Mouse (Mus musculus): Measurements from ENCODE around the gene Sh3rf3. TPM values are rescaled to one million over a fixed set of nuclear protein-coding genes. Genes with fewer than 3 reads are reported as not detected.

Gene Sh3rf3
- total RNA-seq, 2 experiments from 2014 or later: 2.4 to 2.6 TPM

DNA sequence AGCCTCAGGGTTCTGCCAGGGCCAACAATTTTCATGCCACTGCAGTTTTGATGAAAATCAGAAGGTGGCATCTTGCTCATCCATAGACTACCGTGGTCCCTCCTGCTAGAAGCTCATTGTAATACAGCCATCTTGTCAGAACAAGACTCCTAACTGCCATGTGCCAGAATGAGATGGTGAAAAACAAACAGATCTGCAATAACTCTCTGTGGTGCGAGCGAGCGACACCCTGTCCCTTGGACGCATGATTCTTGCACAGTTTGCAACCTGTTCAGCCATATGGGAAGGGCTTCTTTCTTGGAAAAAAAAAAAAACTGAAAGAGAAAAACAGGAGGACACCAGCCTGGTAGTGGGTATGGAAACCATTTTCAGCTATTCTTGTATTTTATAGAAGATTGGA is 291.5 kb downstream of the Sh3rf3 start:
- DNase-seq (ENCODE audit: low spot score in 2 of 2): no peak

DNA sequence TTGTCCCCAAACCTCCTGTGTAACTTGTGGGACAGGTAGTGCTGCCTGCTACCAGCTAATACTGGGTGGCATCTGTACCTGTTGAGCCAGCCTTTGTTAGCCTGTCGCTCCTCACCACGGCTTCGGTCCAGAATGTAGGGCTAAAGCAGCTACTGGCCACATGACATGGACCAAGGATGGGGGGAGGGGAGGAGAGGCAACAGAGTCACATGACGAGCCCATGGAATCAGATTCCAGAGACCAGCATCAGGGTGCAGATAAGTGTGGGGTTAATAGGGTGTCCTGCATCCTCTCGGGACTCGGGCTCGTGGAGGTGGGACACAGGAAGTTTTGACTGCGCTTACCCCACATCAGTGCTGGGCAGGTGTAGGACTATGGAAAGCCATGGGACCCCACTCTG is 292.7 kb downstream of the Sh3rf3 start:
- no peak for DNase-seq (ENCODE audit: low spot score in 2 of 2)

DNA sequence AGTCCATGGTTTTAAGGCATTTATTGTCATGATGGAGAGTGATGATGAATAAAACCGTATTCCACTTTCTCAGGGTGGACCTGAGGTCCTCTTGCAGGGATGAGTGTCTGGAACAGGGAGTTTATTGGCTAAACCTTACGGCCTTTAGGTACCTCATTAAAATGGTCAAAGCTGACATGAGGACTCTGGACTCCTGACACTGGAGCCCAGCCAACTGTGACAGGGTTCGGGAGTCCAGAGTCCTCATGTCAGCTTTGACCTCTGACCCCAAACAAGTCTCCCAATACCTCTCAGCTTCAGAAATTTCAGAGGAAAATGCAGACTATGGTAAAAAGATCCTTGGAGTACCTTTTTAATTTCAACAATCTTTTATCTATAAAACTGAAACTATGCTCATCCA is 293.5 kb downstream of the Sh3rf3 start:
- no peak for DNase-seq (ENCODE audit: low spot score in 2 of 2)

DNA sequence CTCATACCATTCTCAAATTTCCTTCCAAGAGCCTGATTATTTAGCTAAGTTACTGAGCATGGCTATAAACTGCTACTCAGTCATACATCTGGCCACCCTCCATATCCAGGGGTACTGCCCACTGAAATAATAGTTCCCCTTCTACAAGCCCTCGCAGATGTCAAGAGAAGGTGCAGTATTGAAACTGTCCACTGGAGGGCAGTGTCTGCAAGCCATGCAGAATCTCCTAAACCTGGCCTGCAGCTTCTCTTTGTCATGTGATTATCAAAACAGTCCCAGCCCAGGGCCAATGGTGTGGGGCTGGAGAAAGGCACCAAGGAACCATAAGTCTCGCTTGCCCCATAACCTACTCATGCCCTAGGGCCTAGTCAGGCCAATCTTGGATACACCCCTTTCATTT is 295.9 kb downstream of the Sh3rf3 start:
- DNase-seq (ENCODE audit: low spot score in 2 of 2): peak; percentile 30 to 50

DNA sequence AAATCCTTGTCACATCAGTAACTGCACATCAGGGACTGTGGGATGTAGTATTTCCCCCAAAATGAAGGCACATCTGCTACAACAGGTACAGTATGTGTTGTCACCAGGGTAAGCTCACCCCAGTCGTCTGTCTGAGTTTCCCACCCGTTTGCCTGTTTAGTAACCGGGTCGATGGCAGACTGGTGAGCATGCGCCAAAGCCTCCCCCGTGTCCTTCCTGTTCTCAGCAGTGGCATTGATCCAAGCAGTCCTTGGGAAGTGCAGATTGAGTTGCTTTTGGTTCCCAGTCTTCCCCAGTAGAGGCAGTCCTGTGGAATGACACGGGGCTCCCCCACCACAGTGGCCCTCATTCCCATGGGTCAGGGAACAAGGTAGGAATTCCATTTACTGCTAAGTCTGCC is 297.2 kb downstream of the Sh3rf3 start:
- DNase-seq (ENCODE audit: low spot score in 2 of 2): no peak

DNA sequence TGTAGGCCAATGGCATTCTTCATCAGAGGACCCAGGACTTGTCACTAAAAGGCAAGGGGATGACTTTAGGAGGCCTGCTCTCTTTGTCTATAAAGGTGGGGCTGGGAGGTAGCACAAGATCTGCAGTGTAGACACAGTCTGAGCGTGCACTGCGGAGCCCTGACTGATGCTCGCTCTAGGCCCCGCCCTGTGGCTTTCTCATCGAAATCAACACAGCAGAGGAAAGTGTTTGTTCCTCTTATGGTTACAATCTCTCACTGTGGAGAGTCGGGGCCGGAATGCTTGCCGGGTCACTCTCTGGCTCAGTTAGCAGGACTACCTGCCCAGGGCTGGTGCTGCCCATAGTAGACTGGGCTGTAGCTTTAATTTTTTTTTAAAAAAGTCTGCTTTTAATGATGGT is 299.6 kb downstream of the Sh3rf3 start:
- no peak for DNase-seq (ENCODE audit: low spot score in 2 of 2)

DNA sequence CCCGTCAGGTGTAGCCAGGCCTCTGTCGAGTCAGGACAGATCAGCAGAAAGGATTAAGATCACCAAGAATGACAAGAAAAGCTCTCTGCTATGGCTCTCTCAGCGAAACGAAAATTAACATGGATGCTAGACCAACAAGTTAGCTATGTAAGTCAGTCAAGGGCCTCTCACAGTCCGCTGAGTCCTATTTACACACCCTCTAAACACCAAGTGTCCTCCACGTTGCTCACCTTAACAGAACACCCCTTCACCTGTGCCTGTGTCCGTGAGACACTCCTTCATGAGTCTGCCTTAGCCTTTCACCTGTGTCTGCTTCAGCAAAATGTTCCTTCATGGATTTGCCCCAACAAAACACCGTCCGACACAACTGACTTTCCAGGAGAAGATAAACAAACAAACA is 300.2 kb downstream of the Sh3rf3 start:
- no peak for DNase-seq (ENCODE audit: low spot score in 2 of 2)

DNA sequence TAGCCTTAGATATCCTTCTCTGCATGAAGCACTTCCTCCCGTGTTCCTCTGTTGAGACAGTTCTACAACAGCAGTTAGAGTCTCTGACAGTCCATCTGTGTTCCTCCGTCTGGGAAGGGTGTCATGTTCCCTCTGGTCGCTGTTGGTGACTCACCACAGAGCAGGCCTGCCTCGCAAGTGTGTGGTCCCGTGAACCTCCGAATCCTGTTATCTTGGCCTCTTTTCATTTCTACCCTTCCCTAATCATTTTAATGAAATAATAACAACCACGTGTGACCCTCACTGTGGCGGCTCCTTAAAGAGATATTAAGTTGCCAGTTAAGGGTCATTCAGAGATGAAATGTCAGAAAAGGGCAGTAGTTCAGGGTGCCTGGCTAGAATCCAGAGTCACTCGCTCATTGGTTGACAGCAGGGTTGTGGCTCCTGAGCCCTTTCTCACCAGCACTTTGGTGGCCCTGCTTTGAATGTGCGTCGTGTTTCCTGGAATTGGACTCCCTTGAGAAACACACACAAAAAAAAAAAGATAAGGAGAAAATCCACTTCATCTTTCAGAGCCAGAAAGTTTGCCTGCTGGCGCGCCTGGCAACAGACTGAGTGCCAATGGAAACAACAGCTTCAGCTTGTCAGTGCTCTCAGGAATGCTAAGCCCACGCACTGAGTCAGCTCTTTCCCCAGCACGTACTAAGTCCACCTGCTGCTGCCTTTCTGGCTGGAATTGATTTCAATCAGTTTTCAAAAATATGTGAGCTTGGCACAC is 301.6 kb downstream of the Sh3rf3 start:
- DNase-seq (ENCODE audit: low spot score in 2 of 2): no peak

DNA sequence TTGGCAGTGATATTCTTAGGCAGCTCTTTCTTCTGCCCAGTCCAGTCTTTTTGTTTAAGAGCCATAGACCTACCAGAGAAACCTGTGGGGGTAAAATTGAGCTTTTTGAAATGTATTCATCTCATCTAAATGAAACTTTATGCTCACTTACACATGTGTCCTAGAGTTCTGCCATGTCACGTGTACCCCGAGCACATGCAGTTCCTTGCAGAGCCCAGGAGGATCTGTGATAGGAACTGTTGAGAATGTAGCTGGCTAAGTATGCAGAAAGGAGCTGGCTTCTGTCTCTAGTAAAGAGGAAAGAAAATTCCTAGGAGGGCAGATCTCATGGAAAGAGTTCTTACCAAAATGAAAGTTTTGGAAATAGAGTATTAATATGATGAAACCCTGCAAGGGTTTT is 302.5 kb downstream of the Sh3rf3 start:
- DNase-seq (ENCODE audit: low spot score in 2 of 2): no peak

DNA sequence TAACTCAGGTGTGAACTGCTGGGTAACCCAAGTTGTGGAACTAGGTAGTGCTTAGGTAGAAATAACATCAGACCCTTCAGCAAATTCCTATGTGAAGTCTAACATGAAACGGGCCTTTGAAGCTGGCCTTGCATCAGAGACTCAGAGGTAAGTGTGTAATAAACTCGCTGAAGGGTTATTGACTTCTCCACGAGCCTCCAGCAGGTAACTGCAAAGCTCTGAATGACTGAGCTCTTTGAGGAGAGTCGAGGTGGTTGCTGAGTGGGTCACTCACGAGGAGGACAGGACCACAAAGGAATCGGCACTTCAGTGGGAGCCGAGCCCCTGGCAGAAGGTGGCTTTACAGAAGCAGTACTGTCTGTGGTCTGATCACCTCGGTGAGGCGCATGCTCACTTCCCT is 303.2 kb downstream of the Sh3rf3 start:
- DNase-seq (ENCODE audit: low spot score in 2 of 2): no peak

DNA sequence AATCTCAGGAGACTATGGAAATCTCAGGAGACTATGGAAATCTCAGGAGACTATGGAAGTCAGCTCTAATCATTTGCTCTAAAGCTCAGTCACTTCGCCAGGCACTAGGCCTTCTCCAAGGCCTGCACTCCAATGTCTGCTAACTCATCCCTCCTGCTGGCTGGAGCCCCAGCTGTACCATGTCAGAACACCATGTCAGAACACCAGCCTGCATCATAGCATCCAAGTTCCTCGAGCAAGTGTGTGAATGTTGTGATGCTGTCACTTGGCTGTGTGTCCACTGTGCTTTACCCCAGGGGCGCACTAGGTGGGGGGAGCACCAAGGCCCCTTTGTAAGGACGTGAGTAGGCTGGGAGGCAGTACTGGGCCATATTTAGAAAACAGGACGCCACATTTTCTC is 304.4 kb downstream of the Sh3rf3 start:
- no peak for DNase-seq (ENCODE audit: low spot score in 2 of 2)

DNA sequence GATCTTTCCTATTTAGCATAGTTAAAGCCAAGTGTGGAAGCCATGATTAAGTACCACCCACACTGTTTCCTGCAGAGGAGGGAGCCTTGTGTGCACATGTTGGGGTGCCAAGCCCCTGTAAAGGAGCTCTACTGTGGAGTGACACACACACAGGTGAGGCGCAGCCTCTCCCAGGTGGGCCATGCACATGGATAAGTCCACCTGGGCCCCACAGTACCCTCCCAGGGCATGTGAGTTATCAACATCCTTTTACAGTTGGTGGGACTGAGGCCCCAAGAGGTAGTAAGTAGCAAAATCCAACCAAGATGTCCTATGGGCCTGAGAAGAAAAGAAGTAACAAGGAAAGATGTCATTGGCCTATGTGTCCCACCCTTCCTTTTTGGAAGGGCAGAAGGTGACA is 305.8 kb downstream of the Sh3rf3 start:
- DNase-seq (ENCODE audit: low spot score in 2 of 2): no peak

DNA sequence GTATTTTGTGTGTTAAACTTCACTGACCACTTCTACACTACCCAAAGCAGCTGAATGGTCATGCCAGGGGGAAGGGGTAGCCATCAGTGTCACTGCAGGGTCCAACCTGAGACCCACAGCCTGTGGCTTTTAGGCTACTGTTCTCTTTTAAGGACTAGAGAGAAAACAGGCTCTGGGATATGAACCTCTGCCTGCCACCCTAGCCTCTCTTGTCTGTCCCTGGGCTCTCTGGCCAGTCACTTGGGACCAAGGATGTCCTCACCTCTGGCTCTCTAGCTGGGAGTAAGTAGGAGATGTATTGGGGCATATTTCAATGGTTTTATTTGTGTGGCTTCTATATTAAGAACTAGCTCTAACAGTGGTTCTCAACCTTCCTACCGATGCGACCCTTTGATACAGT is 306.7 kb downstream of the Sh3rf3 start:
- DNase-seq (ENCODE audit: low spot score in 2 of 2): no peak

DNA sequence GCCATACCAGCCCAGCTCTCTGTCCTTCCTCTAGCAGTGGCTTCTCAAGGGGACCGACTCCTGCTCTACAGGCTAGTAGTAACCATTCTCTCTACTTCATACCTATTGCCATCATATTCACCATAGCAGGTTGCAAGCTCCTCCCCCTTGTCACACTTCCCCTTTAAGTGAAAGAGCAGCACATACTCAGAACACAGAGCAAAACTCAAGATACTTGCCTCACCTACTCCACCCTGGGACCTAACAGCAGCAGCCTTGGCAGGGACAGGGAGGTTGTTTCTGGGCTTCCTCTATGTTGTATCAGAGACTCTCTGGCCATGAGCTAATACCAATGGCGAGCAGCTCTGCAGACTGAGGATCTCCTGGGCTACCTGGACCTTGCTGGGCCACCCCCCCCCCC is 312.3 kb downstream of the Sh3rf3 start:
- no peak for DNase-seq (ENCODE audit: low spot score in 2 of 2)

DNA sequence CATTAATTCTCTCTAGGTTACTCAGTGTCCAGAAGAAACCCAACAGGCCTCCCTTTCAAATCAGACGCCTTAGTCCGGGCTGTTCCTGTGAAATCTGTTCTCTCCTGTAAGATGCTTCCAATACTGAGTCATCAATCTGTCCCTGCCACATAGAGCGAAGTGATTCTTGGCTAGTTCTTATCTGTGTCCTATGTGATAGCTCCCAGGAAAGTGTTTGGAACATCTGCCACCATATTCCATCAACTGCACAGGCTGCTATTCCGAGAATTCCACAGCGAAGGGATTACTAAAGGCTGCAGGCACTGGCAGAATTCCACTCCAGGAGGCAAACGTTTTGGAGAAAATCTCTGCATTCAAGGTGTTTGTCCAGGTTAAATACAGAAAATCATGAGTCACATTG is 314.5 kb downstream of the Sh3rf3 start:
- DNase-seq (ENCODE audit: low spot score in 2 of 2): no peak

DNA sequence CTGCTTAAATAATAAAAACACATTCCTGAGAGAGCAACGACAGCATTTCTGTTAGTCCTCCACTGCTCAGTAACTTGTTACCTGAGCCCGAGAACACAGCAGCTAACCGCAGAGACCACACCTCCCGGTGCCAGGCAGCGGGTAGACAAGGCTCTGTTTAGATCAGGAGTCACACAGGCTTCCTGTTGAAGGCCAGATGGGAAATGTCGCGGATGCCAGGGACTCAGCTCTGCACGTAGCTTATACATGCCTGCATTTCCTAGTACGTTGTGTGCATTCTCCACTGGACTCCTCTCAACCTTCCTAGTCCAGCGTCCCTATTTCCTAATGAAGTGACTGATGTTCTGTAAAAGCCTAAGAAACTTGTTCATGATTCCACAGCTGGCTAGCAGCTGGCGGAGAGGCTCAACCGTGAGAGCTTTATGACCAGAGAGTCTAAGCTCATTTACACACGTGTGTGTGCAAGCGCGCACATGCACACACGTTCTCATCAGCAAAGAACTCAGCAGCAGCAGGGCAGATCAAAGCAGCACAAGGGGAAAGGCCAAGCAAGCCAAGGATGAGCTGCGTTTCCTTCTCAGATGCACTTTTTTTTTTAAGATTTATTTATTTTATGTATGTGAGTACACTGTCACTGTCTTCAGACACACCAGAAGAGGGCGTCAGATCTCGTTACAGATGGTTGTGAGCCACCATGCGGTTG is 318.9 kb downstream of the Sh3rf3 start:
- DNase-seq (ENCODE audit: low spot score in 2 of 2): no peak

DNA sequence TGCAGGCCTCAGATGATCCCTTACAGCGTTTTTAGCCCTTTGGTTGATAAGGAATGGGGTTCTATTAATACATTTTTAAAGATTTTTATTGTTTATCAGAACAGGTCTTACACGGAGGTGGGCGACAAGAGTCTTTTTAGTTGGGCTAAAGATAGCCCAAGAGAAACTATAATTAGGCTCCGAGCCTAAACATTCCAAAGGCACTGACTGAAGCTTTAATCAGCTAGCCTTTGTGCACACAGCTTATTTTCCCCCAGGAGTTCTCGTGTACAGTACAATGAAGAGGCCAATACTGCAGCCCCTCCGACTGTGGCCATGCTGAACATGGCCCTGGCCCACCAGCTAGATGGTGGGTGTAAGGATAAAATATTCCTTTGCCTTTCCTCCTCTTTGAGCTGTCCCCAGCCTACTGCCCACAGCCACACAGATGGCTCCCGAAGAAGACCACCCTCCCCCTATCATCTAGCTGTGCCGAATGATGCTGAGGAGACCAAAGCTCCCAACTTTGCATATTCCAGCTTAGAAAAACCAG is 320.4 kb downstream of the Sh3rf3 start:
- DNase-seq (ENCODE audit: low spot score in 2 of 2): no peak

DNA sequence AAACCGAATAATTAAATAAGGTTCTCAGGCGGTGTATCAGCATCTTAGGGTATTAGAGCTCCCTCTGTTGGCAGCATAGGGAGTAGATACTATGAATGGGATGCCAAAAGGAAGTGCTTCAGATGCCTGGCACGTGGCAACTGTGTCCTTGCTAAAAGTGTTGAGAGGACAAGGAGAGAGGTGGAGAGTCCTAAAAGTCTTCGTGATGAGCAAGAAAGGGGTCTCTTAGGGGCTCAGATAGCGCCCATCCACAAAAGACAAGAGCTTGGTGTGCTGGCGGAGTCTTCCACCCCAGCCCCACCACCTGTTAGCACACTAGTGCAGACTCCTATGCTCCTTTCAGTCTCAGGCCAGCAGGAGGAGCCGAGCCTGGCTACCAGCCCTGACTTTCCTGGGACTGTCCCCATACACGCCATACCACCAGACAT is 336.8 kb downstream of the Sh3rf3 start:
- DNase-seq (ENCODE audit: low spot score in 2 of 2): no peak

DNA sequence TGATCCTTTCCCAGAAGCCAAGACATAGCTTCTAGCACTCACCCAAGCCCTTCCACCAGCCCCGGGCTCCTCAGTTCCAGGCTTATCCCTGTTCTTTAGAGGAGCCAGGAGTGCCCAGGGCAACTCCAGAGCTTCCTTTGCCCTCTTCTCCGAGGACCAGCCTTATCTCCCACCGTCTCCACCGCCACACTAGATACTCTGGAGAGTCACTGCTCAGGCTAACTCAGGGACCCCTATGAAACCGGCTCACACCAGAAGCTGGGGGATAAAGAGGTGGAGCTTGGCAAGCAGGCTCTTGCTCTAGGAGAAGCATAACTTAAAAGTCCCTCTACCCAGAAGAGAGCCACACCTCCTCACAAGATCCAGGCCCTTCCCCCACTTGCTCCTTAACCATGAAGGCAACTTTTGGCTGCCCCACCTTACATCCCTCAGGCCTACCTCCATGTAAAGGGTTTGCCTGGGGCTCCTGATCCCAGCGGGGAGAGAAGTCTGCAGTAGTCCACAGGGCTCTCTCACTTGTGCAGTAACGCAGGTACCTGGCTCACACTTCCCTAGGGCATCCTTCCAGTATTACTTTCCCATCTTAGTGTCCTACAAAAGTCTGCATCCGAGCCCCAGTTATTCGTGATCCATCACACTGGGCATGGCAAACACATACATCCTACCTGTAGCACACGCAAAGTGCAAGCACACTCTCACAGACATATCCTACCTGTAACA is 337.9 kb downstream of the Sh3rf3 start:
- DNase-seq (ENCODE audit: low spot score in 2 of 2): no peak

DNA sequence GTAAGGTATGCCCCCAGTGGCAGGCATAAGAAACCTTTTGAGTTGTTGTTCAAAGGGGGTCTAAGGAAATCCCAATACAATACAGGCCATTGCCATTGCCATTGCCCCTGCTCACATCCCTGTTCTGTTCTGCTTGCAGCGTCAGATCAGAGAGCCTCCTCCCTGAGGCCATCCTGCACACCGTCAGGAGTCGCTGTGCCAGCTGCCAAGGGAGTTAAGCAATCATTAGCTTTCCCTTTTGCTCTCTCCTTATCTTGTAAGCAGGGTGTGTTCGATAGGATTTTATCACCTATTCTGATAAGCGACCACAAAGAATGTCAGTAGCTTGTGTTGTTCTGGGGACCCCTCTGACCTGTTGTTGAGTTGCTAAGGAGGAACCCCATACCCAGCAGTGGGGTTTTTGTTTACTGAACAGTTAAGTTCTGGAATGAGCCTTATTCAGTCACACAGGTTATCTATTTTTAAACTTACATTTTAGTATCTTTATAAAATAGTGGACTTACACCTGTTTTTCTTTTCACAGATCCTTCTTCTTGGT is 339.5 kb downstream of the Sh3rf3 start:
- no peak for DNase-seq (ENCODE audit: low spot score in 2 of 2)

DNA sequence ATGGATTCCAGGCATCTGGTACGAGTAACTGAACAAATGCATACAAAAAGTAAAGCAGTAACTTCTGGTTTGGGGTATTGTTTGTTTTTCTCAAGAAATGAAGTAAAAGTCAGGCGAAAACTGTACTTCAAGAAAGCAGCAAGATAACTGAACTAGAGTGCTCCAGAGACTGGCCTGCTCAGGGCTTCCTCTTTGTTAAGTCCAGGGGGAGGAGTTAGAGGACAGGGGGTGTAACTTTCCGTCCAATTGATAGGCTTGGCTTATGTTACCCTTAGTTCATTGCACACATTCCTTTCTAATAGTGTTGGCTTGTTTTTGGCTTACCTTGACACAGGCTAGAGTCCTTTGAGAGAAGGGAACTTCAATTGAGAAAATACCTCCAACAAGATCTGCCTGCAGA is 345.5 kb downstream of the Sh3rf3 start:
- no peak for DNase-seq (ENCODE audit: low spot score in 2 of 2)

Data from adrenal gland, postnatal 4 days (tissue).